8 mouse cellular contexts compared by ENCODE assay signal in genomic region chr2:34799357-34800256, GRCm38 (mm10). TPM values are rescaled to one million over a fixed set of nuclear protein-coding genes. Genes with fewer than 3 reads are reported as not detected.
A peak's percentile ranks its signal among the peaks of the same experiment; 100 is the strongest.
DNase-seq lines count a peak whose midpoint lies in the region; ATAC-seq and TF ChIP-seq lines count a peak whose summit lies in the region.

Gene Rabepk, minus strand, starts transcription at chr2:34799912.

- ATAC-seq in activated CD4-positive, CD25-positive, alpha-beta regulatory T cell, adult 4 months = peak; percentile 77
- ATAC-seq in hindbrain, embryonic 15.5 days (ENCODE audit: low FRiP score, low read depth) = peak; percentile 55
- peak; percentile 75 for ATAC-seq in megakaryocyte, adult 5-6 weeks (ENCODE audit: poor library complexity, severe bottlenecking)

- intact Hi-C loops in left cerebral cortex, adult 2 months (cut with DNase I) = loop anchor here (1.0 kb wide), 1 partner anchor 27 kb away; no protein-coding TSS in a partner anchor

- peak within 1 kb of the TSS; percentile 46 for H3K27ac ChIP-seq in hindbrain, embryonic 15.5 days (replicated peaks)
- H3K27ac ChIP-seq in left cerebral cortex, adult 2 months = peak within 1 kb of the TSS; percentile 68

- H3K4me3 ChIP-seq in hindbrain, embryonic 15.5 days = peak within 1 kb of the TSS; percentile 63
- peak within 1 kb of the TSS; percentile 91 for H3K4me3 ChIP-seq in left cerebral cortex, adult 2 months

- TF ChIP-seq CTCF in left cerebral cortex, adult 2 months (IDR thresholded peaks at IDR 0.05) = no peak

- H3K4me1 ChIP-seq in hindbrain, embryonic 15.5 days (replicated peaks) = peaks cover 21% of the 10 kb centered on the region

- H3K9ac ChIP-seq in hindbrain, embryonic 15.5 days = peak within 1 kb of the TSS; percentile 59

- H3K9me3 ChIP-seq in hindbrain, embryonic 15.5 days = no peaks in the 10 kb centered on the region

- DNase-seq in cerebellum, postnatal 4 days (ENCODE audit: low spot score in 2 of 2) = peak; percentile 47 to 59
- DNase-seq in gastrocnemius, adult 18-20 months (ENCODE audit: low spot score) = peak; percentile 81
- peak; percentile 78 for DNase-seq in left cerebral cortex, adult 2 months (ENCODE audit: extremely low spot score in 1 of 2, low spot score in 2 of 2)
- DNase-seq in right cerebral cortex, adult 18-20 months = peak; percentile 87
- peak; percentile 56 for DNase-seq in urinary bladder, adult 2 months (ENCODE audit: low spot score)

- no peaks in the 10 kb centered on the region for H3K36me3 ChIP-seq in hindbrain, embryonic 15.5 days

- WGBS in hindbrain, embryonic 15.5 days = 5% methylated on average over 44 of the region's 44 CpGs

- H3K27me3 ChIP-seq in hindbrain, embryonic 15.5 days = no peaks in the 10 kb centered on the region

- peak within 1 kb of the TSS; percentile 71 for H3K4me2 ChIP-seq in hindbrain, embryonic 15.5 days

RNA-seq across cellular contexts. Expression of gene Rabepk, which starts in this region (rescaled TPM):
- 10 to 100 TPM; 48.7 to 64.7 TPM for polyA plus RNA-seq in activated CD4-positive, CD25-positive, alpha-beta regulatory T cell, adult 4 months (2017; shearing (Covaris generic))
- total RNA-seq in gastrocnemius, adult 18-20 months (2021) = 10 to 100 TPM; 10.2 to 11.5 TPM
- 24.8 and 27.3 TPM in 2 replicates for polyA plus RNA-seq in hindbrain, embryonic 15.5 days (2015; fragmentation: Nextera tagmentation; extraction: Ambion mirVana)
- 10 to 100 TPM; 32.0 to 34.4 TPM for total RNA-seq in left cerebral cortex, adult 2 months (2021)
- total RNA-seq in megakaryocyte, adult 5-6 weeks (2015) = 6.7 and 11.4 TPM in 2 replicates
- 18.5 and 22.8 TPM in 2 replicates for total RNA-seq in megakaryocyte, adult 5-6 weeks (2017)
- 15.4 and 17.0 TPM in 2 replicates for polyA plus RNA-seq in urinary bladder, adult 2 months (2012; rRNA removed)

Comparison
In these comparisons a context has a peak if more than half of its experiments do, and no peak if none do; other contexts are left out.
1. Peak in every context shown above with its lines: DNase-seq, ATAC-seq, H3K4me3 ChIP-seq and H3K27ac ChIP-seq.